Mouse (Mus musculus): ENCODE data around the gene Phldb1. TPM values are rescaled to one million over a fixed set of nuclear protein-coding genes. Genes with fewer than 3 reads are reported as not detected.
A peak's percentile ranks its signal among the peaks of the same experiment; 100 is the strongest.

The Phldb1 gene
- polyA plus RNA-seq, 1 experiment from 2014 or later: 21.4 TPM

DNA sequence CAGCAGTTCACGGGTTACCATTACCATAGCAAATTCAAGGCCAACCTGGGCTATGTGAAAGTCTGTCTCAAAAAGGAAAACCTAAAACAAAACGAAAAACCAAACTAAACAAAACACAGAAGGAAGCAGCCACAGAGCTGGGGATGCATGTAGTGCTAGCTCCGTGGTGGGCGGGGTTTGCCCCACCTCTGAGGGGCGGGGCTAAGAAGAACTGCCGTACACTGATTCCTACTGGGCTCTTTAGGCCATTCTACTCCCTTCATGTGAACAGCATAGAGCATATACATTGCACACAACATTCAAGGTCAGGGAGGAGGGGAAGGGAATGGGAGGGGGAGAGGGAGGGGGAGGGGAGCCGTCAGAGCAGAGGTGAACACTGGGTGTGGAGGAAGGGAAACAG, 44.4 kb downstream of the Phldb1 start:
- Histone ChIP-seq H3K9ac (ENCODE audit: low read length) (no peak overlapping the region), H3K4me3 (ENCODE audit: low read depth, low read length) (no peak overlapping the region), H3K4me2 (ENCODE audit: low read length) (no peak overlapping the region), H3K27me3 (replicated peaks; ENCODE audit: control insufficient read depth, insufficient read depth, low read length) (no peaks in the 10 kb centered on the region), H3K36me3 (ENCODE audit: control insufficient read depth, insufficient read depth, low read length) (peaks cover 63% of the 10 kb centered on the region), H3K27ac (ENCODE audit: low read depth) (no peak overlapping the region), H3K4me1 (replicated peaks; ENCODE audit: control insufficient read depth, insufficient read depth, low read length) (no peaks in the 10 kb centered on the region), H3K9me3 (ENCODE audit: control insufficient read depth, low read length) (no peaks in the 10 kb centered on the region)
- DNase-seq (ENCODE audit: low spot score) (no peak), ATAC-seq (replicated peaks; ENCODE audit: low FRiP score, low TSS enrichment, low read depth) (peak; percentile 40; the same call in 1 of the 2 replicates)
- WGBS: 44% methylated on average over 7 of the region's 7 CpGs

GRCm38 (mm10) chr9:44688013-44688412, 47.0 kb downstream of the Phldb1 start:
- Histone ChIP-seq H3K27ac (ENCODE audit: low read depth) (no peak overlapping the region), H3K4me2 (ENCODE audit: low read length) (no peak overlapping the region), H3K4me1 (replicated peaks; ENCODE audit: control insufficient read depth, insufficient read depth, low read length) (no peaks in the 10 kb centered on the region), H3K27me3 (replicated peaks; ENCODE audit: control insufficient read depth, insufficient read depth, low read length) (no peaks in the 10 kb centered on the region), H3K36me3 (ENCODE audit: control insufficient read depth, insufficient read depth, low read length) (peaks cover 38% of the 10 kb centered on the region), H3K9ac (ENCODE audit: low read length) (no peak overlapping the region), H3K9me3 (ENCODE audit: control insufficient read depth, low read length) (no peaks in the 10 kb centered on the region), H3K4me3 (ENCODE audit: low read depth, low read length) (no peak overlapping the region)
- ATAC-seq (replicated peaks; ENCODE audit: low FRiP score, low TSS enrichment, low read depth) (no peak), DNase-seq (ENCODE audit: low spot score) (no peak)
- WGBS: 76% methylated on average over 9 of the region's 9 CpGs

DNA sequence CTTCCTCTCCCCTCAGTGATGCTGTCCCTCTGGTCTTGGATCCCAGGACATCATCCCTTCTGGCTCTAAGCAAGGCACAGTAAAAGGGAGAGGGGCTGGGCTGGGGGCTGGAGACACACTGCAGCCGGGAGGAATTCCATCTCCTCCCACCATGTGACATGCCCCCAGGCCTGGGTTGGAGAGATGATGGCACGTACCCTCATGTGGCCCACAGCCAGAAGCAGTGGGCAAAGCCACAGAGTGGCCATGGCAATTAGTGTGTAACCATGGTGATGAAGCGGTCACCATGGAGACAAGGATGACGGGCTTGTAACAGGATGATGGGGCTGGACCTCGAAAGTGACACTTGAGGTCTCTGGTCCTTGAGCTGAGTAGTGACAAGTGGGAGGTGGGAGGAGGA, 48.4 kb downstream of the Phldb1 start:
- H3K4me3 ChIP-seq (ENCODE audit: low read depth, low read length): no peak overlapping the region
- DNase-seq (ENCODE audit: low spot score) (no peak), ATAC-seq (replicated peaks; ENCODE audit: low FRiP score, low TSS enrichment, low read depth) (no peak)
- no peaks in the 10 kb centered on the region for H3K27me3 ChIP-seq (replicated peaks; ENCODE audit: control insufficient read depth, insufficient read depth, low read length)
- H3K9me3 ChIP-seq (ENCODE audit: control insufficient read depth, low read length): no peaks in the 10 kb centered on the region
- no peaks in the 10 kb centered on the region for H3K4me1 ChIP-seq (replicated peaks; ENCODE audit: control insufficient read depth, insufficient read depth, low read length)
- H3K4me2 ChIP-seq (ENCODE audit: low read length): no peak overlapping the region
- 74% methylated on average over 5 of the region's 5 CpGs for WGBS
- H3K27ac ChIP-seq (ENCODE audit: low read depth): no peak overlapping the region
- peaks cover 30% of the 10 kb centered on the region for H3K36me3 ChIP-seq (ENCODE audit: control insufficient read depth, insufficient read depth, low read length)
- no peak overlapping the region for H3K9ac ChIP-seq (ENCODE audit: low read length)

- H3K36me3 ChIP-seq (ENCODE audit: control insufficient read depth, insufficient read depth, low read length): peaks cover 30% of the 10 kb centered on the region
- no peak overlapping the region for H3K27ac ChIP-seq (ENCODE audit: low read depth)
- no peak overlapping the region for H3K9ac ChIP-seq (ENCODE audit: low read length)
- 43% methylated on average over 14 of the region's 14 CpGs for WGBS
- no peak overlapping the region for H3K4me2 ChIP-seq (ENCODE audit: low read length)
- H3K4me1 ChIP-seq (replicated peaks; ENCODE audit: control insufficient read depth, insufficient read depth, low read length): no peaks in the 10 kb centered on the region
- ATAC-seq (replicated peaks; ENCODE audit: low FRiP score, low TSS enrichment, low read depth) (peak; percentile 61; the same call in 1 of the 2 replicates), DNase-seq (ENCODE audit: low spot score) (peak; percentile 90)
- H3K27me3 ChIP-seq (replicated peaks; ENCODE audit: control insufficient read depth, insufficient read depth, low read length): no peaks in the 10 kb centered on the region
- H3K4me3 ChIP-seq (ENCODE audit: low read depth, low read length): no peak overlapping the region
- H3K9me3 ChIP-seq (ENCODE audit: control insufficient read depth, low read length): no peaks in the 10 kb centered on the region
Observed at GRCm38 (mm10) chr9:44685346-44686330, 49.4 kb downstream of the Phldb1 start.

GRCm38 (mm10) chr9:44683046-44683445, 52.0 kb downstream of the Phldb1 start:
- peaks cover 20% of the 10 kb centered on the region for H3K36me3 ChIP-seq (ENCODE audit: control insufficient read depth, insufficient read depth, low read length)
- no peak overlapping the region for H3K4me2 ChIP-seq (ENCODE audit: low read length)
- no peaks in the 10 kb centered on the region for H3K9me3 ChIP-seq (ENCODE audit: control insufficient read depth, low read length)
- no peaks in the 10 kb centered on the region for H3K27me3 ChIP-seq (replicated peaks; ENCODE audit: control insufficient read depth, insufficient read depth, low read length)
- H3K4me3 ChIP-seq (ENCODE audit: low read depth, low read length): no peak overlapping the region
- no peak overlapping the region for H3K27ac ChIP-seq (ENCODE audit: low read depth)
- H3K9ac ChIP-seq (ENCODE audit: low read length): no peak overlapping the region
- DNase-seq (ENCODE audit: low spot score): no peak
- H3K4me1 ChIP-seq (replicated peaks; ENCODE audit: control insufficient read depth, insufficient read depth, low read length): no peaks in the 10 kb centered on the region
- no peak for ATAC-seq (replicated peaks; ENCODE audit: low FRiP score, low TSS enrichment, low read depth)
- 84% methylated on average over 8 of the region's 8 CpGs for WGBS

DNA sequence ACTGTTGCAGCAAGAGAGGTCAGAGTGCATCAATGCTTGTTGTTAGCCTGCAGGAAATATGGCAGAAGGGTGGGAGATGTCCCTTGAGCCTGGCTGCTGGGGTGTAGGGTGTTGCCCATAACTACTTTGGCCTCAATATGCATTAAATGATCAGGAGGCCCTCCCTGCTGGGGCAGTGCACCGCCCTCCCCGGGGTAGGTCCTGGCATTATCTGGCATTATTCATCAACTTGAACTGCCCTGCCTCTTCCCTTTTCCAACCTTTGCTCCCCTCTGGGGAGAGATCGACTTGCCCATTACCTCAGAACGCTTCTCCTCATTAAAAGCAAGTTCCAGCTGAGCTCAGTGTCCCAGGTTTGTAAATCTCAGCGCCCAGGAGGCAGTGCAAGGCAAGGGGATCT, 55.4 kb downstream of the Phldb1 start:
- Histone ChIP-seq H3K9ac (ENCODE audit: low read length) (no peak overlapping the region), H3K27me3 (replicated peaks; ENCODE audit: control insufficient read depth, insufficient read depth, low read length) (no peaks in the 10 kb centered on the region), H3K9me3 (ENCODE audit: control insufficient read depth, low read length) (no peaks in the 10 kb centered on the region), H3K4me1 (replicated peaks; ENCODE audit: control insufficient read depth, insufficient read depth, low read length) (no peaks in the 10 kb centered on the region), H3K4me2 (ENCODE audit: low read length) (no peak overlapping the region), H3K36me3 (ENCODE audit: control insufficient read depth, insufficient read depth, low read length) (no peaks in the 10 kb centered on the region), H3K27ac (ENCODE audit: low read depth) (no peak overlapping the region), H3K4me3 (ENCODE audit: low read depth, low read length) (no peak overlapping the region)
- ATAC-seq (replicated peaks; ENCODE audit: low FRiP score, low TSS enrichment, low read depth) (no peak), DNase-seq (ENCODE audit: low spot score) (no peak)
- WGBS: 68% methylated on average over 5 of the region's 5 CpGs

DNA sequence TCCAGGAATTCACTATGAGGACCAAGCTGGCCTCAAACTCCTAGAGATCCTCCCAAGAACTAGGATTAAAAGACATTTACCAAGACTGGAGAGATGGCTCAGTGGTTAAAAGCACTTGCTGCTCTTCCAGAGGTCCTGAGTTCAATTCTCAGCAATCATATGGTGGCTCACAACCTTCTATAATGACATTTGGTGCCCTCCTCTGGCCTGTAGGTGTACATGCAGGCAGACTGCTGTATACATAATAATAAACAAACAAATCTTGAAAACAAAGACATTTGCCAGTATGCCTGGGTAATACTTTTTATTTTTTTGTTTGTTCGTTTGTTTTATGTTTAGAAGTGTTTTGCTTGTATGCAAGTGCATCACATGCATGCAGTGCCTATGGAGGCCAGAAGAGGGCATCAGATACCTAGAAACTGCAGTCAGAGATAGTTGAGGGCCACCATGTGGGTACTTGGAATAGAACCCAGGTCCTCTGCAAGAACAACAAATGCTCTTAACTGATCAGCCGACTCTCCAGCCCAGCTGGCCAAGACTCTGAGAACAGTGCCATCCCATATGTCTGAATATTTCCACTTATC, 56.6 kb downstream of the Phldb1 start:
- H3K9ac ChIP-seq (ENCODE audit: low read length): no peak overlapping the region
- H3K4me3 ChIP-seq (ENCODE audit: low read depth, low read length): no peak overlapping the region
- no peak overlapping the region for H3K4me2 ChIP-seq (ENCODE audit: low read length)
- no peaks in the 10 kb centered on the region for H3K4me1 ChIP-seq (replicated peaks; ENCODE audit: control insufficient read depth, insufficient read depth, low read length)
- no peaks in the 10 kb centered on the region for H3K36me3 ChIP-seq (ENCODE audit: control insufficient read depth, insufficient read depth, low read length)
- H3K9me3 ChIP-seq (ENCODE audit: control insufficient read depth, low read length): no peaks in the 10 kb centered on the region
- WGBS: 89% methylated on average over 2 of the region's 2 CpGs
- ATAC-seq (replicated peaks; ENCODE audit: low FRiP score, low TSS enrichment, low read depth) (no peak), DNase-seq (ENCODE audit: low spot score) (no peak)
- H3K27ac ChIP-seq (ENCODE audit: low read depth): no peak overlapping the region
- H3K27me3 ChIP-seq (replicated peaks; ENCODE audit: control insufficient read depth, insufficient read depth, low read length): no peaks in the 10 kb centered on the region

- Histone ChIP-seq H3K4me3 (ENCODE audit: low read depth, low read length) (no peak within 1 kb of the TSS), H3K9ac (ENCODE audit: low read length) (no peak within 1 kb of the TSS), H3K4me2 (ENCODE audit: low read length) (no peak within 1 kb of the TSS), H3K9me3 (ENCODE audit: control insufficient read depth, low read length) (no peaks in the 10 kb centered on the region), H3K27ac (ENCODE audit: low read depth) (no peak within 1 kb of the TSS), H3K36me3 (ENCODE audit: control insufficient read depth, insufficient read depth, low read length) (no peaks in the 10 kb centered on the region), H3K4me1 (replicated peaks; ENCODE audit: control insufficient read depth, insufficient read depth, low read length) (no peaks in the 10 kb centered on the region), H3K27me3 (replicated peaks; ENCODE audit: control insufficient read depth, insufficient read depth, low read length) (no peaks in the 10 kb centered on the region)
- ATAC-seq (replicated peaks; ENCODE audit: low FRiP score, low TSS enrichment, low read depth) (no peak), DNase-seq (ENCODE audit: low spot score) (no peak)
- 85% methylated on average over 3 of the region's 3 CpGs for WGBS
Observed at GRCm38 (mm10) chr9:44673005-44673404, 62.0 kb downstream of the Phldb1 start, which contains the start of gene Treh. Gene Treh, plus strand, starts transcription at chr9:44673233.

Measured in intestine, embryonic 14.5 days (tissue).